Mouse (Mus musculus) limb, embryonic 14.5 days (tissue): ENCODE results near the gene Fancc. TPM values are rescaled to one million over a fixed set of nuclear protein-coding genes. Genes with fewer than 3 reads are reported as not detected.

Experiments
- ATAC-seq: fragments of 200-750 bp; cut with Nextera tagmentation; 2 replicates; pipeline ENCODE4 v1.8.0; 2017; ENCODE audit warnings: low read depth, moderate number of reproducible peaks, moderate TSS enrichment; ENCODE audit not compliant: low FRiP score
- DNase-seq: peaks from one replicate; pipeline ENCODE4 v3.0.0-alpha.2; 2015; ENCODE audit warnings: low spot score
- H3K27ac ChIP-seq: fragments of 300-500 bp; sonication (generic); replicated peaks from 2 replicates; pipeline ENCODE4 v1.5.1; 2014; ENCODE audit warnings: low read depth, mild to moderate bottlenecking, low read length, moderate library complexity, mixed read lengths
- H3K27me3 ChIP-seq: fragments of 300-500 bp; sonication (generic); 2 replicates; pipeline ENCODE4 v1.6.1; 2014; ENCODE audit warnings: low read length, mixed read lengths; ENCODE audit not compliant: control insufficient read depth, insufficient read depth
- H3K36me3 ChIP-seq: fragments of 300-500 bp; sonication (generic); 2 replicates; pipeline ENCODE4 v1.6.1; 2014; ENCODE audit warnings: mild to moderate bottlenecking, low read length, moderate library complexity, mixed read lengths; ENCODE audit not compliant: control insufficient read depth, insufficient read depth
- H3K4me1 ChIP-seq: fragments of 300-500 bp; sonication (generic); 2 replicates; pipeline ENCODE4 v1.6.1; 2014; ENCODE audit warnings: antibody characterized with exemption, low read length, mixed read lengths; ENCODE audit not compliant: control insufficient read depth, insufficient read depth
- H3K4me2 ChIP-seq: fragments of 300-500 bp; sonication (generic); replicated peaks from 2 replicates; pipeline ENCODE4 v1.6.1; 2014; ENCODE audit warnings: low read depth, mild to moderate bottlenecking, low read length, moderate library complexity; ENCODE audit not compliant: severe bottlenecking
- H3K4me3 ChIP-seq: fragments of 300-500 bp; sonication (generic); replicated peaks from 2 replicates; pipeline ENCODE4 v1.5.1; 2014; ENCODE audit warnings: low read length
- H3K9ac ChIP-seq: fragments of 300-500 bp; sonication (generic); 2 replicates; pipeline ENCODE4 v1.6.1; 2014; ENCODE audit warnings: mild to moderate bottlenecking, low read depth, low read length, moderate library complexity; ENCODE audit not compliant: severe bottlenecking
- H3K9me3 ChIP-seq: fragments of 300-500 bp; sonication (generic); 2 replicates; pipeline ENCODE4 v1.6.1; 2016; ENCODE audit warnings: low read length; ENCODE audit not compliant: control insufficient read depth
- POLR2A ChIP-seq: fragments of 200-500 bp; IDR thresholded peaks from 2 replicates; pipeline ENCODE4 v1.8.0; 2012; ENCODE audit warnings: inconsistent platforms, mild to moderate bottlenecking, moderate library complexity, borderline replicate concordance; ENCODE audit not compliant: insufficient read depth, insufficient read length; ENCODE audit errors: extremely low read depth
- WGBS: fragments of 180-500 bp; shearing (Covaris S2); extraction: QIAGEN DNeasy Blood & Tissue Kit; methylation state at CpG from one replicate; pipeline ENCODE4 v1.1.7; 2014; 5-methylcytosine and 5-hydroxymethylcytosine counted together
- polyA plus RNA-seq, 2 experiments: library from polyadenylated mRNA; depleted of rRNA in 1 of 2; stranded (reverse) in 1 of 2; unstranded in 1 of 2; fragments of >200 nt; fragmentation: Nextera tagmentation in 1 of 2; extraction: Ambion mirVana in 1 of 2; gene quantifications; 2 replicates each; pipeline versions ENCODE4 v1.2.1 to v1.2.3; 2012 to 2014

The Fancc gene
- polyA plus RNA-seq, 2 experiments: 20.5 to 22.8 TPM

- H3K27me3 ChIP-seq: no peaks in the 10 kb centered on the region
- H3K4me3 ChIP-seq: no peak overlapping the region
- ATAC-seq: no peak
- 43% methylated on average over 17 of the region's 18 CpGs for WGBS
- no peak for TF ChIP-seq POLR2A
- H3K36me3 ChIP-seq: no peaks in the 10 kb centered on the region
- DNase-seq: no peak
- H3K9ac ChIP-seq: no peak overlapping the region
- no peaks in the 10 kb centered on the region for H3K4me1 ChIP-seq
- no peaks in the 10 kb centered on the region for H3K9me3 ChIP-seq
- no peak overlapping the region for H3K4me2 ChIP-seq
- H3K27ac ChIP-seq: no peak overlapping the region
Measured at GRCm38 (mm10) chr13:63486791-63487706, 10.0 kb downstream of the Fancc start.

DNA sequence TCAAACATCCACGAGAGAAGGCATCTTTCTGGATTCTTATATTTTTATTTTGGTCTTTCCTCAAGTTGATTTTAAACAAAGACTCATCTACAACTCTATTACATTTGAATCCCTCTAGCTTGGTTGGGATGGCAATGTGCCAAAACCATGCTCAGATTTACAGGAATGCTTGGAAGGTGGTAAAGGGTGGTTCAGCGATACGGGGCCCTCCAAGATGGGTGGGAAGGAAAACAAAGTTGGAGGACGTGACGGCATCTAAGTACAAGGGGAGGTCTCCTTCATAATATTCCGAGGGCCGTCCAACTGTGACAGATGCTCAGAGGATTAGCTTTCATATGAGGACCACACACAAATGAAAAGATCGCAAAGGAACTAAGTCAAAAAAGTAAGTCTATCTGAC is 21.7 kb downstream of the Fancc start:
- TF ChIP-seq POLR2A: no peak

DNA sequence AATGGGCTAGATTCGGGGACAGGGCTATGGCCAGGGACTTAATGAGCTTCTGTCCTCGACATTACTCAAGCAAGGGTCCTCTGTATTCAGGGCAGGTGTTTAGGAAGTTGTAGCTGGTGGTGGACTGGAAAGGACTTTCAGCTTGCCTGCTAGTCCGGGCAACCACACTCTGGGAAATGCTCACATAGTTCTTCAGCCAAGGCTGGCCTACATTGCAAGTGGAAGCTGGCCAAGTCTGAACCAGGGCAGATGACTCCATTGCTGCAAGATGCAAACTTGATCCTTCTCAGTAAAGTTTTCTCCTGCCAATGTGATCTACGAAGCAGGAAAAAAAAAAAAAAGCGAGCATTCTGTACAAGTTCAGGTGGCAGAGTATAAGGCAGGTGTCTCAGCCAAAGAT is 44.2 kb downstream of the Fancc start:
- Histone ChIP-seq H3K9ac (no peak overlapping the region), H3K4me2 (no peak overlapping the region), H3K27ac (no peak overlapping the region), H3K27me3 (no peaks in the 10 kb centered on the region), H3K9me3 (no peaks in the 10 kb centered on the region), H3K4me3 (no peak overlapping the region), H3K36me3 (no peaks in the 10 kb centered on the region), H3K4me1 (no peaks in the 10 kb centered on the region)
- no peak for DNase-seq
- WGBS: 78% methylated on average over 5 of the region's 5 CpGs
- no peak for ATAC-seq
- no peak for TF ChIP-seq POLR2A

More for the DNA sequence above, 21.7 kb downstream of the Fancc start:
- Histone ChIP-seq H3K4me2 (no peak overlapping the region), H3K9me3 (no peaks in the 10 kb centered on the region), H3K27ac (no peak overlapping the region), H3K27me3 (no peaks in the 10 kb centered on the region), H3K4me1 (no peaks in the 10 kb centered on the region), H3K4me3 (no peak overlapping the region), H3K36me3 (no peaks in the 10 kb centered on the region), H3K9ac (no peak overlapping the region)
- WGBS: 73% methylated on average over 8 of the region's 8 CpGs
- no peak for DNase-seq
- no peak for ATAC-seq

DNA sequence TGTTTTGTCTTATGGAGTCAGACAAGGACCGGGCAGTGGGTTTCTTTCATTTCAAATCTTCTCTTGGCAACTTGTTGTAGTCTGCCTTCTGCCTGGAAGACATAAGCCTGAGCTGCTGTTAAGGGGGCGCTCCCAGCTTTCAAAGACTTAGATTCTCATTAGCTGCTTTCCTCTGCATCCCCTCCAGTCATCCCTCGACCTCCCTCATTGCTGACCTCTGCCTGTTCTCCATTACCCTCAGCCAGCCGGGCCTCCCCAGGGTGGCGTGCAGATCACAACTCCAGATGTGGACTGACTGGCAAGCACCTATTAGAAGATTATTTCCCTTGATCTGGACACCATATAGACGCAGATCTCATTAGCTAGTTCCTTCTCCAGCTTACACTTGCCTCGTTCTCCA is 45.9 kb downstream of the Fancc start:
- no peaks in the 10 kb centered on the region for H3K4me1 ChIP-seq
- no peak overlapping the region for H3K9ac ChIP-seq
- no peak overlapping the region for H3K4me3 ChIP-seq
- no peak overlapping the region for H3K4me2 ChIP-seq
- 17% methylated on average over 7 of the region's 7 CpGs for WGBS
- no peak overlapping the region for H3K27ac ChIP-seq
- ATAC-seq (no peak), DNase-seq (no peak)
- no peaks in the 10 kb centered on the region for H3K27me3 ChIP-seq
- no peaks in the 10 kb centered on the region for H3K36me3 ChIP-seq
- no peaks in the 10 kb centered on the region for H3K9me3 ChIP-seq
- no peak for TF ChIP-seq POLR2A

GRCm38 (mm10) chr13:63445419-63445818 is 51.7 kb downstream of the Fancc start:
- no peak for ATAC-seq
- H3K36me3 ChIP-seq: no peaks in the 10 kb centered on the region
- no peaks in the 10 kb centered on the region for H3K27me3 ChIP-seq
- WGBS: 66% methylated on average over 6 of the region's 6 CpGs
- no peaks in the 10 kb centered on the region for H3K4me1 ChIP-seq
- H3K9me3 ChIP-seq: no peaks in the 10 kb centered on the region
- no peak for DNase-seq
- no peak overlapping the region for H3K4me3 ChIP-seq
- H3K4me2 ChIP-seq: no peak overlapping the region
- no peak overlapping the region for H3K27ac ChIP-seq
- H3K9ac ChIP-seq: no peak overlapping the region
- TF ChIP-seq POLR2A: no peak
